Comparison of ENCODE assay signal across 27 mouse cellular contexts in genomic region chr1:37324569-37324968, GRCm38 (mm10). TPM values are rescaled to one million over a fixed set of nuclear protein-coding genes. Genes with fewer than 3 reads are reported as not detected.
DNase-seq lines count a peak whose midpoint lies in the region; ATAC-seq lines count a peak whose summit lies in the region.
"Had no signal": no experiment of that assay in that cellular context is flagged by ENCODE, and none has a peak within 500 bp of the region (broad histone marks: within the 10 kb centered on the region; RNA-seq: fewer than 3 reads in every experiment).

No protein-coding gene starts in this region.

- H3K27me3 ChIP-seq in hindbrain, embryonic 12.5 days, result no peaks in the 10 kb centered on the region
- H3K27me3 ChIP-seq in hindbrain, embryonic 13.5 days, result no peaks in the 10 kb centered on the region
- no peaks in the 10 kb centered on the region for H3K27me3 ChIP-seq in limb, embryonic 11.5 days (ENCODE audit: control insufficient read depth, insufficient read depth, low read length)
- no peaks in the 10 kb centered on the region for H3K27me3 ChIP-seq in limb, embryonic 10.5 days (ENCODE audit: low read depth, poor library complexity, severe bottlenecking)
- H3K27me3 ChIP-seq: CH12.LX; embryonic facial prominence, embryonic 15.5 days; heart, embryonic 13.5 days; limb, embryonic 15.5 days; liver, embryonic 15.5 days; stomach, embryonic 15.5 days had no signal

- H3K4me2 ChIP-seq in hindbrain, embryonic 12.5 days (replicated peaks), result no peak overlapping the region
- H3K4me2 ChIP-seq in hindbrain, embryonic 13.5 days, result no peak overlapping the region
- no peak overlapping the region for H3K4me2 ChIP-seq in limb, embryonic 11.5 days (ENCODE audit: low read depth, severe bottlenecking)
- H3K4me2 ChIP-seq: embryonic facial prominence, embryonic 15.5 days; heart, embryonic 13.5 days; limb, embryonic 15.5 days; liver, embryonic 15.5 days; midbrain, embryonic 11.5 days; stomach, embryonic 15.5 days had no signal

- no peaks in the 10 kb centered on the region for H3K36me3 ChIP-seq in hindbrain, embryonic 12.5 days
- peaks cover 11% of the 10 kb centered on the region; the same call in 1 of the 2 replicates for H3K36me3 ChIP-seq in hindbrain, embryonic 13.5 days
- H3K36me3 ChIP-seq in limb, embryonic 11.5 days (ENCODE audit: control insufficient read depth, insufficient read depth, low read length), result no peaks in the 10 kb centered on the region
- H3K36me3 ChIP-seq in limb, embryonic 10.5 days, result no peaks in the 10 kb centered on the region
- H3K36me3 ChIP-seq: embryonic facial prominence, embryonic 15.5 days; liver, embryonic 15.5 days had no signal

- 0 out of 2 replicates have a peak overlapping the region, but pooled peaks have one; percentile 17 for H3K27ac ChIP-seq in hindbrain, embryonic 12.5 days
- H3K27ac ChIP-seq in hindbrain, embryonic 13.5 days, result no peak overlapping the region
- no peak overlapping the region for H3K27ac ChIP-seq in limb, embryonic 11.5 days (replicated peaks; ENCODE audit: low read depth, low read length)
- no peak overlapping the region for H3K27ac ChIP-seq in limb, embryonic 10.5 days
- H3K27ac ChIP-seq: embryonic facial prominence, embryonic 15.5 days; heart, embryonic 13.5 days; limb, embryonic 15.5 days; liver, embryonic 15.5 days; stomach, embryonic 15.5 days had no signal

- DNase-seq in limb, embryonic 11.5 days (ENCODE audit: low spot score), result no peak
- no peak for DNase-seq in limb, embryonic 10.5 days (ENCODE audit: low spot score)
- peak; percentile 17 for DNase-seq in R1 (ENCODE audit: low read depth, low spot score)
- DNase-seq in thymus, postnatal 10 days (ENCODE audit: low spot score in 2 of 2), result no peak
- DNase-seq: adrenal gland, postnatal 10 days; B cell, adult 2 months; cerebellum, adult 2 months; cerebellum, postnatal 36 days; embryo, embryonic 11 days; gastrocnemius, postnatal 10 days; heart, postnatal 4 days; kidney, postnatal 36 days; lung, postnatal 4 days; thymus, postnatal 4 days had no signal

- H3K4me1 ChIP-seq in hindbrain, embryonic 12.5 days, result no peaks in the 10 kb centered on the region
- peaks cover 12% of the 10 kb centered on the region; the same call in 1 of the 2 replicates for H3K4me1 ChIP-seq in hindbrain, embryonic 13.5 days (replicated peaks)
- 0 out of 2 replicates have a peak, but pooled peaks cover 5% of the 10 kb centered on the region for H3K4me1 ChIP-seq in limb, embryonic 11.5 days (ENCODE audit: control insufficient read depth, insufficient read depth, low read length)
- H3K4me1 ChIP-seq in limb, embryonic 10.5 days, result peaks cover 8% of the 10 kb centered on the region
- H3K4me1 ChIP-seq: heart, embryonic 13.5 days had no signal

- ATAC-seq in hindbrain, embryonic 12.5 days (ENCODE audit: low FRiP score), result no peak
- no peak for ATAC-seq in hindbrain, embryonic 13.5 days (ENCODE audit: low FRiP score)
- ATAC-seq in limb, embryonic 11.5 days (ENCODE audit: insufficient number of reproducible peaks, low FRiP score, low TSS enrichment, low read depth), result no peak
- 0 out of 2 replicates have a peak, but pooled peaks have one; percentile 17 for ATAC-seq in granulocyte monocyte progenitor cell, adult 5-6 weeks (replicated peaks; ENCODE audit: poor library complexity, severe bottlenecking)
- ATAC-seq: forebrain, embryonic 14.5 days; hindbrain, embryonic 16.5 days; intestine, embryonic 16.5 days had no signal

- 0 out of 2 replicates have a peak, but pooled peaks cover 6% of the 10 kb centered on the region for H3K9me3 ChIP-seq in hindbrain, embryonic 12.5 days (replicated peaks)
- H3K9me3 ChIP-seq in hindbrain, embryonic 13.5 days, result no peaks in the 10 kb centered on the region
- H3K9me3 ChIP-seq in limb, embryonic 11.5 days (ENCODE audit: control insufficient read depth, low read length), result no peaks in the 10 kb centered on the region
- no peaks in the 10 kb centered on the region for H3K9me3 ChIP-seq in limb, embryonic 10.5 days (replicated peaks)
- H3K9me3 ChIP-seq: embryonic facial prominence, embryonic 15.5 days; heart, embryonic 13.5 days; limb, embryonic 15.5 days; liver, embryonic 15.5 days; stomach, embryonic 15.5 days had no signal

- H3K4me3 ChIP-seq in hindbrain, embryonic 12.5 days, result no peak overlapping the region
- H3K4me3 ChIP-seq in hindbrain, embryonic 13.5 days, result no peak overlapping the region
- no peak overlapping the region for H3K4me3 ChIP-seq in limb, embryonic 11.5 days (ENCODE audit: low read depth, low read length)
- H3K4me3 ChIP-seq in limb, embryonic 10.5 days, result no peak overlapping the region
- H3K4me3 ChIP-seq: embryonic facial prominence, embryonic 15.5 days; heart, embryonic 13.5 days; limb, embryonic 15.5 days; liver, embryonic 15.5 days; stomach, embryonic 15.5 days had no signal

- no peak overlapping the region for H3K9ac ChIP-seq in hindbrain, embryonic 12.5 days
- no peak overlapping the region for H3K9ac ChIP-seq in hindbrain, embryonic 13.5 days
- 0 out of 2 replicates have a peak overlapping the region, but pooled peaks have one; percentile 30 for H3K9ac ChIP-seq in limb, embryonic 11.5 days (ENCODE audit: low read length)
- H3K9ac ChIP-seq: embryonic facial prominence, embryonic 15.5 days; heart, embryonic 13.5 days; limb, embryonic 15.5 days; liver, embryonic 15.5 days; stomach, embryonic 15.5 days had no signal

- 51% methylated on average over 5 of the region's 5 CpGs for WGBS in hindbrain, embryonic 12.5 days
- 62% methylated on average over 5 of the region's 5 CpGs for WGBS in hindbrain, embryonic 13.5 days
- 34% methylated on average over 5 of the region's 5 CpGs for WGBS in limb, embryonic 11.5 days
- 36% methylated on average over 5 of the region's 5 CpGs for WGBS in limb, embryonic 10.5 days

RNA-seq across cellular contexts. Expression of gene Inpp4a, which starts 24.9 kb away (rescaled TPM):
- 33.7 and 36.1 TPM in 2 replicates for polyA plus RNA-seq in hindbrain, embryonic 12.5 days (2016; fragmentation: Nextera tagmentation; extraction: Ambion mirVana)
- polyA plus RNA-seq in hindbrain, embryonic 13.5 days (2015; fragmentation: Nextera tagmentation; extraction: Ambion mirVana), result 59.1 and 60.9 TPM in 2 replicates
- polyA plus RNA-seq in limb, embryonic 11.5 days (2014; fragmentation: Nextera tagmentation; extraction: Ambion mirVana), result 12.6 and 13.3 TPM in 2 replicates
- polyA plus RNA-seq in limb, embryonic 10.5 days (2016; fragmentation: Nextera tagmentation; extraction: Ambion mirVana), result 7.9 and 11.3 TPM in 2 replicates
- 10.2 and 13.9 TPM in 2 replicates for total RNA-seq in granulocyte monocyte progenitor cell, adult 5-6 weeks (2014; fragmentation: Nextera tagmentation)
- 5.6 and 7.0 TPM in 2 replicates for total RNA-seq in granulocyte monocyte progenitor cell, adult 5-6 weeks (2017)
